Mouse (Mus musculus) midbrain, embryonic 12.5 days (tissue): Measurements from ENCODE around the gene Gpr61. TPM values are rescaled to one million over a fixed set of nuclear protein-coding genes. Genes with fewer than 3 reads are reported as not detected.

Experiments used
- ATAC-seq: fragments of 200-750 bp; cut with Nextera tagmentation; 2 replicates; pipeline ENCODE4 v1.8.0; 2017; ENCODE audit warnings: low read depth, moderate TSS enrichment, moderate library complexity; ENCODE audit not compliant: low FRiP score
- H3K27ac ChIP-seq: fragments of 300-500 bp; sonication (generic); replicated peaks from 2 replicates; pipeline ENCODE4 v1.5.1; 2016; ENCODE audit warnings: mild to moderate bottlenecking
- H3K27me3 ChIP-seq: fragments of 300-500 bp; sonication (generic); 2 replicates; pipeline ENCODE4 v1.6.1; 2016; ENCODE audit warnings: mild to moderate bottlenecking
- H3K36me3 ChIP-seq: fragments of 300-500 bp; sonication (generic); 2 replicates; pipeline ENCODE4 v1.6.1; 2016
- H3K4me1 ChIP-seq: fragments of 300-500 bp; sonication (generic); 2 replicates; pipeline ENCODE4 v1.6.1; 2016
- H3K4me2 ChIP-seq: fragments of 300-500 bp; sonication (generic); replicated peaks from 2 replicates; pipeline ENCODE4 v1.6.1; 2016; ENCODE audit warnings: mild to moderate bottlenecking, moderate library complexity
- H3K4me3 ChIP-seq: fragments of 300-500 bp; sonication (generic); 2 replicates; pipeline ENCODE4 v1.5.1; 2016; ENCODE audit warnings: mild to moderate bottlenecking
- H3K9ac ChIP-seq: fragments of 300-500 bp; sonication (generic); replicated peaks from 2 replicates; pipeline ENCODE4 v1.6.1; 2016; ENCODE audit warnings: mild to moderate bottlenecking, moderate library complexity
- H3K9me3 ChIP-seq: fragments of 300-500 bp; sonication (generic); 2 replicates; pipeline ENCODE4 v1.6.1; 2016; ENCODE audit warnings: mild to moderate bottlenecking
- WGBS: fragments of 180-500 bp; shearing (Covaris S2); methylation state at CpG from one replicate; pipeline ENCODE4 v1.1.7; 2016; 5-methylcytosine and 5-hydroxymethylcytosine counted together
- polyA plus RNA-seq: library from polyadenylated mRNA; unstranded; fragments of >200 nt; fragmentation: Nextera tagmentation; extraction: Ambion mirVana; gene quantifications from 2 replicates; pipeline ENCODE4 v1.2.1, GENCODE M21; 2016

Gpr61 gene
- polyA plus RNA-seq, 1 experiment from 2014 or later, result 0.80 TPM

- no peak overlapping the region for H3K4me3 ChIP-seq
- no peak overlapping the region for H3K27ac ChIP-seq
- H3K4me2 ChIP-seq, result no peak overlapping the region
- 74% methylated on average over 5 of the region's 5 CpGs for WGBS
- no peak overlapping the region for H3K9ac ChIP-seq
- H3K36me3 ChIP-seq, result no peaks in the 10 kb centered on the region
- no peaks in the 10 kb centered on the region for H3K9me3 ChIP-seq
- H3K4me1 ChIP-seq, result peaks cover 22% of the 10 kb centered on the region
- H3K27me3 ChIP-seq, result peaks cover 15% of the 10 kb centered on the region
- no peak for ATAC-seq
Observed at GRCm38 (mm10) chr3:108189897-108190296, 35.2 kb upstream of the Gpr61 start.

- Histone ChIP-seq H3K4me2 (no peak overlapping the region), H3K9ac (no peak overlapping the region; the same call in 1 of the 2 replicates), H3K9me3 (no peaks in the 10 kb centered on the region), H3K27ac (no peak overlapping the region), H3K36me3 (no peaks in the 10 kb centered on the region), H3K4me3 (no peak overlapping the region), H3K27me3 (peaks cover 19% of the 10 kb centered on the region), H3K4me1 (peaks cover 22% of the 10 kb centered on the region)
- 68% methylated on average over 9 of the region's 9 CpGs for WGBS
- no peak for ATAC-seq
Observed at GRCm38 (mm10) chr3:108188716-108189490, 34.2 kb upstream of the Gpr61 start.

- Histone ChIP-seq H3K4me2 (peak overlapping the region; percentile 93), H3K36me3 (no peaks in the 10 kb centered on the region), H3K9ac (peak overlapping the region; percentile 80), H3K9me3 (no peaks in the 10 kb centered on the region), H3K4me3 (peak overlapping the region; percentile 84), H3K4me1 (peaks cover 22% of the 10 kb centered on the region), H3K27ac (no peak overlapping the region), H3K27me3 (peaks cover 19% of the 10 kb centered on the region)
- 62% methylated on average over 20 of the region's 20 CpGs for WGBS
- ATAC-seq, result 0 out of 2 replicates have a peak, but pooled peaks have one; percentile 12
Observed at GRCm38 (mm10) chr3:108187111-108187795, 32.6 kb upstream of the Gpr61 start.

- Histone ChIP-seq H3K4me1 (peaks cover 22% of the 10 kb centered on the region), H3K36me3 (no peaks in the 10 kb centered on the region), H3K27me3 (peaks cover 19% of the 10 kb centered on the region), H3K9me3 (no peaks in the 10 kb centered on the region), H3K9ac (peak within 1 kb of the TSS; percentile 80), H3K4me3 (peak within 1 kb of the TSS; percentile 84), H3K4me2 (peak within 1 kb of the TSS; percentile 93), H3K27ac (peak within 1 kb of the TSS; percentile 56)
- ATAC-seq, result peak; percentile 80
- 4% methylated on average over 34 of the region's 100 CpGs for WGBS
Observed at GRCm38 (mm10) chr3:108186098-108187047, 31.7 kb upstream of the Gpr61 start, which contains the start of gene Amigo1. Gene Amigo1, plus strand, starts transcription at chr3:108186335.

GRCm38 (mm10) chr3:108185460-108186097, 30.9 kb upstream of the Gpr61 start:
- Histone ChIP-seq H3K4me1 (peaks cover 22% of the 10 kb centered on the region), H3K4me3 (peak overlapping the region; percentile 84), H3K27me3 (peaks cover 19% of the 10 kb centered on the region), H3K9ac (peak overlapping the region; percentile 80; the same call in 1 of the 2 replicates), H3K36me3 (no peaks in the 10 kb centered on the region), H3K4me2 (peak overlapping the region; percentile 93), H3K9me3 (no peaks in the 10 kb centered on the region), H3K27ac (no peak overlapping the region)
- ATAC-seq, result no peak
- WGBS, result 5% methylated on average over 16 of the region's 16 CpGs

GRCm38 (mm10) chr3:108184742-108185141, 30.1 kb upstream of the Gpr61 start:
- peaks cover 25% of the 10 kb centered on the region for H3K4me1 ChIP-seq
- peaks cover 19% of the 10 kb centered on the region for H3K27me3 ChIP-seq
- H3K27ac ChIP-seq, result no peak overlapping the region
- H3K4me2 ChIP-seq, result no peak overlapping the region
- H3K36me3 ChIP-seq, result no peaks in the 10 kb centered on the region
- no peaks in the 10 kb centered on the region for H3K9me3 ChIP-seq
- no peak overlapping the region for H3K4me3 ChIP-seq
- H3K9ac ChIP-seq, result no peak overlapping the region
- WGBS, result 79% methylated on average over 3 of the region's 3 CpGs
- ATAC-seq, result no peak

GRCm38 (mm10) chr3:108180514-108180913, 25.8 kb upstream of the Gpr61 start:
- Histone ChIP-seq H3K9me3 (no peaks in the 10 kb centered on the region), H3K4me3 (no peak overlapping the region), H3K9ac (no peak overlapping the region), H3K27ac (no peak overlapping the region), H3K4me1 (peaks cover 10% of the 10 kb centered on the region), H3K36me3 (no peaks in the 10 kb centered on the region), H3K27me3 (peaks cover 8% of the 10 kb centered on the region), H3K4me2 (no peak overlapping the region)
- 51% methylated on average over 2 of the region's 2 CpGs for WGBS
- ATAC-seq, result no peak

- Histone ChIP-seq H3K4me1 (peaks cover 24% of the 10 kb centered on the region), H3K9me3 (no peaks in the 10 kb centered on the region), H3K27me3 (no peaks in the 10 kb centered on the region; the same call in 1 of the 2 replicates), H3K4me3 (no peak overlapping the region), H3K36me3 (no peaks in the 10 kb centered on the region), H3K9ac (no peak overlapping the region), H3K27ac (no peak overlapping the region), H3K4me2 (no peak overlapping the region)
- ATAC-seq, result no peak
- WGBS, result 83% methylated on average over 7 of the region's 7 CpGs
Observed at GRCm38 (mm10) chr3:108178756-108179715, 24.4 kb upstream of the Gpr61 start.

GRCm38 (mm10) chr3:108174672-108175531, 20.2 kb upstream of the Gpr61 start:
- ATAC-seq, result peak; percentile 85
- 27% methylated on average over 14 of the region's 14 CpGs for WGBS
- H3K36me3 ChIP-seq, result no peaks in the 10 kb centered on the region
- peaks cover 20% of the 10 kb centered on the region for H3K4me1 ChIP-seq
- H3K4me2 ChIP-seq, result peak overlapping the region; percentile 25; the same call in 1 of the 2 replicates
- H3K9ac ChIP-seq, result 0 out of 2 replicates have a peak overlapping the region, but pooled peaks have one; percentile 34
- H3K27me3 ChIP-seq, result no peaks in the 10 kb centered on the region; the same call in 1 of the 2 replicates
- H3K9me3 ChIP-seq, result no peaks in the 10 kb centered on the region
- no peak overlapping the region for H3K4me3 ChIP-seq
- peak overlapping the region; percentile 74 for H3K27ac ChIP-seq

- H3K36me3 ChIP-seq, result no peaks in the 10 kb centered on the region
- H3K27me3 ChIP-seq, result no peaks in the 10 kb centered on the region; the same call in none of the 2 replicates
- H3K27ac ChIP-seq, result no peak overlapping the region
- H3K4me2 ChIP-seq, result no peak overlapping the region
- 45% methylated on average over 3 of the region's 3 CpGs for WGBS
- H3K9ac ChIP-seq, result no peak overlapping the region; the same call in 1 of the 2 replicates
- peaks cover 49% of the 10 kb centered on the region for H3K4me1 ChIP-seq
- no peaks in the 10 kb centered on the region for H3K9me3 ChIP-seq
- H3K4me3 ChIP-seq, result no peak overlapping the region
- no peak for ATAC-seq
Observed at GRCm38 (mm10) chr3:108169199-108169598, 14.5 kb upstream of the Gpr61 start.
